Mouse (Mus musculus) hindbrain, embryonic 14.5 days (tissue): ENCODE data around the gene Mthfd1l. TPM values are rescaled to one million over a fixed set of nuclear protein-coding genes. Genes with fewer than 3 reads are reported as not detected.

ENCODE experiments used
- ATAC-seq: fragments of 200-750 bp; cut with Nextera tagmentation; 2 replicates; pipeline ENCODE4 v1.8.0; 2017; ENCODE audit warnings: moderate number of reproducible peaks, mild to moderate bottlenecking, moderate TSS enrichment, moderate library complexity; ENCODE audit not compliant: low FRiP score
- DNase-seq: peaks from one replicate; pipeline ENCODE4 v3.0.0-alpha.2; 2015; ENCODE audit warnings: low spot score
- H3K27ac ChIP-seq: fragments of 300-500 bp; sonication (generic); 2 replicates; pipeline ENCODE4 v1.5.1; 2014; ENCODE audit warnings: mild to moderate bottlenecking, moderate library complexity
- H3K27me3 ChIP-seq: fragments of 300-500 bp; sonication (generic); 2 replicates; pipeline ENCODE4 v1.6.1; 2014; ENCODE audit warnings: mild to moderate bottlenecking, low read length, mixed read lengths; ENCODE audit not compliant: control insufficient read depth, insufficient read depth
- H3K36me3 ChIP-seq: fragments of 300-500 bp; sonication (generic); replicated peaks from 2 replicates; pipeline ENCODE4 v1.6.1; 2014; ENCODE audit not compliant: control insufficient read depth, insufficient read depth
- H3K4me1 ChIP-seq: fragments of 300-500 bp; sonication (generic); replicated peaks from 2 replicates; pipeline ENCODE4 v1.6.1; 2014; ENCODE audit warnings: antibody characterized with exemption, low read length, mixed read lengths; ENCODE audit not compliant: control insufficient read depth, insufficient read depth
- H3K4me2 ChIP-seq: fragments of 300-500 bp; sonication (generic); replicated peaks from 2 replicates; pipeline ENCODE4 v1.6.1; 2014; ENCODE audit warnings: mild to moderate bottlenecking, moderate library complexity
- H3K4me3 ChIP-seq: fragments of 300-500 bp; sonication (generic); replicated peaks from 2 replicates; pipeline ENCODE4 v1.5.1; 2014; ENCODE audit warnings: mild to moderate bottlenecking, low read length
- H3K9ac ChIP-seq: fragments of 300-500 bp; sonication (generic); 2 replicates; pipeline ENCODE4 v1.6.1; 2014
- H3K9me3 ChIP-seq: fragments of 300-500 bp; sonication (generic); 2 replicates; pipeline ENCODE4 v1.6.1; 2016; ENCODE audit warnings: low read length; ENCODE audit not compliant: control insufficient read depth
- WGBS: fragments of 180-500 bp; shearing (Covaris S2); extraction: QIAGEN DNeasy Blood & Tissue Kit; methylation state at CpG from one replicate; pipeline ENCODE4 v1.1.7; 2014; 5-methylcytosine and 5-hydroxymethylcytosine counted together
- polyA plus RNA-seq: library from polyadenylated mRNA; unstranded; fragments of >200 nt; fragmentation: Nextera tagmentation; extraction: Ambion mirVana; gene quantifications from 2 replicates; pipeline ENCODE4 v1.2.1, GENCODE M21; 2014

Mthfd1l gene
- polyA plus RNA-seq, 1 experiment from 2014 or later = 8.0 TPM

GRCm38 (mm10) chr10:4100007-4100406 lies 127.1 kb downstream of the Mthfd1l start:
- no peak overlapping the region for H3K9ac ChIP-seq
- H3K4me2 ChIP-seq = no peak overlapping the region
- H3K36me3 ChIP-seq = no peaks in the 10 kb centered on the region
- 94% methylated on average over 6 of the region's 6 CpGs for WGBS
- H3K4me3 ChIP-seq = no peak overlapping the region
- H3K27ac ChIP-seq = no peak overlapping the region
- H3K27me3 ChIP-seq = no peaks in the 10 kb centered on the region
- no peaks in the 10 kb centered on the region for H3K9me3 ChIP-seq
- no peak for DNase-seq
- H3K4me1 ChIP-seq = no peaks in the 10 kb centered on the region
- no peak for ATAC-seq

GRCm38 (mm10) chr10:4105676-4106528 lies 133.0 kb downstream of the Mthfd1l start:
- 19% methylated on average over 10 of the region's 10 CpGs for WGBS

DNA sequence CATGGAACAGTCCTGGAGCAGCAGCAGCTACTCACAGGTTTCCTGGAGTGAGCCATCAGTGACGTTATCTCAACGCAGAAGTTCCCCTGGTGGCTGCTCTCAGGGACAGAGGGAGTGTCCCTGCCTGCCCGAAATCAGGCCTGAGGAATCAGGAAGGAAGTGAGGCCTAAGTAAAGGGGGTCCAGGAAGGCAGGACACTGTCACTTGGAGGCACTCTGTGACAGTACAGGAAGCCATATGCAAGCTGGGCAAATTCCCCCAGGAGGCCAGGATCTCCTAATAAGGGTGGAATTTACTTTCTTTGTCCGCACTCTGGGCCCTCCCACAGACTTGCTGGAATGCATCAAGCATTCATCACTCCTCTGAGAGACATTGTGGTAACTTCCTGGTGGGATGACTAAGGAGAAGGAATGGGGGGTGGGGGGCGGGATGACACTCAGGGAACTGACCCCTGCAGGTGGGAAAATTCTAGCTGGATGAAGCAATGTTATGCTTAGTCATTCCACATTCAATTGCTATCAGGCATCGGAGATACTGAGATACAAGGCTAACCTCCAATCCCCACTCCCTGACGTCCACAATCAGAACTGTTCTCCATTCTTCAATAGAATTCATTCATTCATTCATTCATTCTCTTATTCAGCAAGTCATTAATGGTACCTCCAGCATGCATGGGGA lies 134.9 kb downstream of the Mthfd1l start:
- 16% methylated on average over 7 of the region's 7 CpGs for WGBS
- no peaks in the 10 kb centered on the region for H3K9me3 ChIP-seq
- peaks cover 23% of the 10 kb centered on the region; the same call in 1 of the 2 replicates for H3K4me1 ChIP-seq
- H3K36me3 ChIP-seq = no peaks in the 10 kb centered on the region
- H3K27ac ChIP-seq = peak overlapping the region; percentile 14; the same call in 1 of the 2 replicates
- no peak overlapping the region for H3K9ac ChIP-seq
- no peaks in the 10 kb centered on the region for H3K27me3 ChIP-seq
- no peak overlapping the region for H3K4me3 ChIP-seq
- ATAC-seq (peak; percentile 28; the same call in 1 of the 2 replicates), DNase-seq (no peak)
- no peak overlapping the region for H3K4me2 ChIP-seq

More at GRCm38 (mm10) chr10:4105676-4106528, 133.0 kb downstream of the Mthfd1l start:
- Histone ChIP-seq H3K4me3 (no peak overlapping the region), H3K4me2 (no peak overlapping the region), H3K27me3 (no peaks in the 10 kb centered on the region), H3K9ac (no peak overlapping the region), H3K27ac (0 out of 2 replicates have a peak overlapping the region, but pooled peaks have one; percentile 18), H3K4me1 (peaks cover 15% of the 10 kb centered on the region; the same call in 1 of the 2 replicates), H3K36me3 (no peaks in the 10 kb centered on the region), H3K9me3 (no peaks in the 10 kb centered on the region)
- peak; percentile 49; the same call in 1 of the 2 replicates for ATAC-seq
- peak; percentile 63 for DNase-seq

DNA sequence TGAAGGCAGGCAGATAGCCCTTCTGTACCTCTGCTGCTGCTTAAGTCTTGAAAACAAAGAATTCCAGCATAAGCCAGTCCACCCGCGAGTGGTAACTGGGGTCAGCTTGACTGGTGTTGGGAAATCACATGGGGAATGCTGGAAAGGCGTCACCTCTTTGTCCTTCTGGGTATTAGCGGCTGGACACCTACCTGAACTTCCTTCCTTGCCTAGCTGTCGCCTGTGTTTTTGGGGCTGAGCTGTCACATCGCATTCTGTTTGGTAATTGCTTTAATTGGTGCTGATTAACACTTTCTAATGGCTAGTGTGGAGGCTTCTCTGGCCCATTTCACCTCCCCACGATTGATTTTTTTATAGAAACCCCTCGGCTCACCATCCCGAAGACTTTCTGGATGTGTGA lies 135.5 kb downstream of the Mthfd1l start:
- 77% methylated on average over 9 of the region's 9 CpGs for WGBS
- Histone ChIP-seq H3K27ac (no peak overlapping the region), H3K4me3 (no peak overlapping the region), H3K27me3 (no peaks in the 10 kb centered on the region), H3K9me3 (no peaks in the 10 kb centered on the region), H3K4me1 (peaks cover 29% of the 10 kb centered on the region; the same call in 1 of the 2 replicates), H3K4me2 (no peak overlapping the region), H3K9ac (no peak overlapping the region), H3K36me3 (no peaks in the 10 kb centered on the region)
- ATAC-seq (no peak), DNase-seq (no peak)

- DNase-seq (no peak), ATAC-seq (no peak)
- H3K4me2 ChIP-seq = no peak overlapping the region
- WGBS = 77% methylated on average over 19 of the region's 19 CpGs
- H3K27me3 ChIP-seq = no peaks in the 10 kb centered on the region
- no peak overlapping the region for H3K9ac ChIP-seq
- no peaks in the 10 kb centered on the region for H3K36me3 ChIP-seq
- H3K27ac ChIP-seq = no peak overlapping the region
- peaks cover 29% of the 10 kb centered on the region; the same call in 1 of the 2 replicates for H3K4me1 ChIP-seq
- H3K4me3 ChIP-seq = no peak overlapping the region
- H3K9me3 ChIP-seq = no peaks in the 10 kb centered on the region
Measured at GRCm38 (mm10) chr10:4111095-4111794, 138.3 kb downstream of the Mthfd1l start.

- no peak overlapping the region for H3K4me2 ChIP-seq
- no peak overlapping the region for H3K9ac ChIP-seq
- no peak overlapping the region for H3K4me3 ChIP-seq
- H3K4me1 ChIP-seq = peaks cover 23% of the 10 kb centered on the region; the same call in 1 of the 2 replicates
- no peak for DNase-seq
- no peaks in the 10 kb centered on the region for H3K9me3 ChIP-seq
- no peaks in the 10 kb centered on the region for H3K36me3 ChIP-seq
- WGBS = 78% methylated on average over 8 of the region's 8 CpGs
- ATAC-seq = no peak
- H3K27me3 ChIP-seq = no peaks in the 10 kb centered on the region
- H3K27ac ChIP-seq = no peak overlapping the region
Measured at GRCm38 (mm10) chr10:4111795-4112139, 138.8 kb downstream of the Mthfd1l start.

DNA sequence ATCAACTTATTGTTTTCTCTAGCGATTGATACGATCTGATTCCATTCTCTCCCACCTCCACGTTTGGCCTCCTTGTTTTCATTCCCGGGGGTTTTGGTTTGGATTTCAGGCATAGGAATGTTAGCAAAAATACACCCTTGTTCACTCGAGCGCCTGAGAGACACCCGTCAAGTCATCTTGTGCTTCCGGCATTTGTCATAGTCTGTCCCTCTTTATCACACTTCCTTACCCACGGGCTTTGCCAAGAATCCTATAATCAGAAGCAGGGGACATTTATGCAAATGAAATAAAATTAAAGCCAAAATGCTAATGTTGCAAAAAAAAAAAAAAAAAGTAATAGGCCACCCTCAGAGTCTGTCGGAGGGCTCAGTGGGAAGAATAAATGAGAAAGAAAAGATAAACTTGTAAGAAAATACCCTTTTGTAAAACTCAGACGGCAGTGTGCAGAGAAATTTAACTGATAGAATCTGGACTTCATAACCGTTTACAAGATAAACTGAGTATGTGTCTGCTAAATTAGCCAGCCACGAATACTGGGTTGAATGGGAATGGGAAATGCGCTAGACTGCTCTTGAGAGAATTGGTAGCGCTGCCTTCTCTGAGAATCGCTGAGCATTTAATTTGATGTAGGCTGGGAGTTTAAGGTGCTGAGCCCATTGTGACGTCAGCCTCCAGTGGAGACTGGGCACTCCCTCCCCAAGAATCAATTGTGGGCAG lies 139.9 kb downstream of the Mthfd1l start:
- ATAC-seq = 0 out of 2 replicates have a peak, but pooled peaks have one; percentile 44
- no peak overlapping the region for H3K9ac ChIP-seq
- H3K4me2 ChIP-seq = no peak overlapping the region; the same call in 1 of the 2 replicates
- no peak for DNase-seq
- 43% methylated on average over 17 of the region's 17 CpGs for WGBS
- H3K4me3 ChIP-seq = no peak overlapping the region
- H3K27me3 ChIP-seq = no peaks in the 10 kb centered on the region
- no peaks in the 10 kb centered on the region for H3K36me3 ChIP-seq
- peak overlapping the region; percentile 28; the same call in 1 of the 2 replicates for H3K27ac ChIP-seq
- H3K9me3 ChIP-seq = no peaks in the 10 kb centered on the region
- peaks cover 20% of the 10 kb centered on the region; the same call in 1 of the 2 replicates for H3K4me1 ChIP-seq

GRCm38 (mm10) chr10:4113328-4113658 lies 140.4 kb downstream of the Mthfd1l start:
- H3K9me3 ChIP-seq = no peaks in the 10 kb centered on the region
- no peak overlapping the region for H3K4me2 ChIP-seq
- no peak for ATAC-seq
- H3K9ac ChIP-seq = no peak overlapping the region
- 91% methylated on average over 5 of the region's 5 CpGs for WGBS
- H3K4me3 ChIP-seq = no peak overlapping the region
- H3K27me3 ChIP-seq = no peaks in the 10 kb centered on the region
- no peak for DNase-seq
- H3K4me1 ChIP-seq = 0 out of 2 replicates have a peak, but pooled peaks cover 15% of the 10 kb centered on the region
- H3K27ac ChIP-seq = peak overlapping the region; percentile 28; the same call in 1 of the 2 replicates
- no peaks in the 10 kb centered on the region for H3K36me3 ChIP-seq
